Mouse (Mus musculus): ENCODE data around the gene Ugt1a7c. TPM values are rescaled to one million over a fixed set of nuclear protein-coding genes. Genes with fewer than 3 reads are reported as not detected.

Ugt1a7c gene
- polyA plus RNA-seq, 1 experiment from 2014 or later: 1.1 TPM

DNA sequence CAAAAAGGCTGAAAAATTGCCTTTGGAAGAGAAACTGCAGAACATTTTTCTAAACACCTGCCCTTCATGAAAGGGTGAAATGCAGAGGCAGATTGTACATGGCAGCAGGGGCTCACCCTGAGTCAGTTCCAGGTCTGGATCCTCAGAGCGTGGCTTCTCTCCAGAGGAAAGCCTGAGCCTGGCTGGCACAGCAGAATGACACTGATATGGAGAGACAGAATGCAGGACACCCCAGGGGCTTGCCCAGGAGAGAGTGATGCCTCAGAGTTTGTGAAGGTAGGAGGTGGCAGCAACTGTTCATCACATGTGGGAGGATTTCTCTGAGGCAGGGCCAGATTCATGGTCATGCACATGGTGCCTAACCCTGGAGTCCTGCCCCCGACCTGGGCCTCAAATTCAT, 105.1 kb downstream of the Ugt1a7c start:
- Histone ChIP-seq H3K27ac (ENCODE audit: low read length) (no peak overlapping the region), H3K9ac (ENCODE audit: low read length) (no peak overlapping the region), H3K4me2 (ENCODE audit: low read depth, low read length) (no peak overlapping the region), H3K27me3 (ENCODE audit: control insufficient read depth, insufficient read depth, low read length) (no peaks in the 10 kb centered on the region), H3K9me3 (replicated peaks; ENCODE audit: control insufficient read depth, low read length) (peaks cover 2% of the 10 kb centered on the region; the same call in 1 of the 2 replicates), H3K4me3 (ENCODE audit: low read length) (no peak overlapping the region), H3K4me1 (ENCODE audit: control insufficient read depth, insufficient read depth, low read length) (no peaks in the 10 kb centered on the region; the same call in 1 of the 2 replicates), H3K36me3 (ENCODE audit: control insufficient read depth, insufficient read depth) (no peaks in the 10 kb centered on the region)
- 55% methylated on average over 2 of the region's 2 CpGs for WGBS
- ATAC-seq (replicated peaks; ENCODE audit: extremely low read depth, insufficient read depth, low FRiP score): no peak

DNA sequence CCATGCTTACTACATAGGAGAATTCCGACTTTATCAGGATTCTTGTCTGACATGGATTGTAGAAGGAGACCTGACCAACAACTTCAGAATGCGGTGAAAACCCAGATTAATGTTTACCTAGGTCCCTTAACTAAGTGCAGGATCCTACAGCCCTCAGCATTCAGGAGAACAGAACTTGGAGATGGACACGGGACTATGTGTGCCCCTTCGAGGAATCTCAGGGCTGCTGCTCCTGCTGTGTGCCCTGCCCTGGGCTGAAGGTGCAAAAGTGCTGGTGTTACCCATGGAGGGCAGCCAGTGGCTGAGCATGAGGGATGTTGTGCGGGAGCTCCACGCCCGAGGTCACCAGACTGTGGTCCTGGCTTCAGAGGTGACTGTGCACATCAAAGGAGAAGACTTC, 105.6 kb downstream of the Ugt1a7c start, which contains the start of gene Ugt1a2:
Gene Ugt1a2 (plus strand): TSS at position 146 of the 400 bp plus-strand sequence.
- WGBS: 73% methylated on average over 7 of the region's 7 CpGs
- no peaks in the 10 kb centered on the region for H3K36me3 ChIP-seq (ENCODE audit: control insufficient read depth, insufficient read depth)
- H3K4me2 ChIP-seq (ENCODE audit: low read depth, low read length): no peak within 1 kb of the TSS
- ATAC-seq (replicated peaks; ENCODE audit: extremely low read depth, insufficient read depth, low FRiP score): no peak
- H3K4me1 ChIP-seq (ENCODE audit: control insufficient read depth, insufficient read depth, low read length): peaks cover 2% of the 10 kb centered on the region; the same call in 1 of the 2 replicates
- H3K27ac ChIP-seq (ENCODE audit: low read length): no peak within 1 kb of the TSS
- no peak within 1 kb of the TSS for H3K9ac ChIP-seq (ENCODE audit: low read length)
- no peaks in the 10 kb centered on the region for H3K27me3 ChIP-seq (ENCODE audit: control insufficient read depth, insufficient read depth, low read length)
- peaks cover 2% of the 10 kb centered on the region; the same call in 1 of the 2 replicates for H3K9me3 ChIP-seq (replicated peaks; ENCODE audit: control insufficient read depth, low read length)
- H3K4me3 ChIP-seq (ENCODE audit: low read length): no peak within 1 kb of the TSS

DNA sequence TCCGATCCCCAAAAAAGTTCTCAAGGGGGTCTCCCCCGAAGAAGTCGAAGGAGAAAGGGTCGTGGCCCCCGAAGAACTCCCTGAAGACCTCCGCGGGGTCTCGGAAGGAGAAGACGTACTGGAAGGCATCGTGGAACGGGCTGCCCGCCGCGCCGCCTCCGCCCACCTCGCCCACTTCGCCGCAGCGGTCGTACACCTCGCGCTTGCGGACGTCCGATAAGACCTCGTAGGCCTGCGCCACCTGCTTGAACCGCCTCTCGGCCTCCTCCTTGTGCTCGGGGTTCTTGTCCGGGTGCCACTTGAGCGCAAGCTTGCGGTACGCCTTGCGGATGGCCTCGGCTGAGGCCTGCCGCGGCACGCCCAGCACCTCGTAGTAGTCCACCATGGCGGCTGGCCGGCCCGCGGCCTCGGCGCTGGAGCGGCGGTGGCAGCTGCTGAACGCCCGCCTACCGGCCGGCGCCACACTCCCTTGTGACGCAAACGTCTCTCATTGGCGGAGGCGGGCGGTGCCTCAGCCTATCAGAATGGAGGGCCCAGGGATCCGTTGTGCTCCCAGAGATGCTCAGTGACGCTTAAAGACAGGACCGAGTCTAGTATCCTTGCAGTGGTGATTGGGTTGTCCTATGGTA, 110.5 kb downstream of the Ugt1a7c start, which contains the start of gene Dnajb3:
Gene Dnajb3 (minus strand): TSS at position 489 of the 629 bp plus-strand sequence.
- 4% methylated on average over 62 of the region's 62 CpGs for WGBS
- H3K27ac ChIP-seq (ENCODE audit: low read length): no peak within 1 kb of the TSS
- peak; percentile 99 for ATAC-seq (replicated peaks; ENCODE audit: extremely low read depth, insufficient read depth, low FRiP score)

DNA sequence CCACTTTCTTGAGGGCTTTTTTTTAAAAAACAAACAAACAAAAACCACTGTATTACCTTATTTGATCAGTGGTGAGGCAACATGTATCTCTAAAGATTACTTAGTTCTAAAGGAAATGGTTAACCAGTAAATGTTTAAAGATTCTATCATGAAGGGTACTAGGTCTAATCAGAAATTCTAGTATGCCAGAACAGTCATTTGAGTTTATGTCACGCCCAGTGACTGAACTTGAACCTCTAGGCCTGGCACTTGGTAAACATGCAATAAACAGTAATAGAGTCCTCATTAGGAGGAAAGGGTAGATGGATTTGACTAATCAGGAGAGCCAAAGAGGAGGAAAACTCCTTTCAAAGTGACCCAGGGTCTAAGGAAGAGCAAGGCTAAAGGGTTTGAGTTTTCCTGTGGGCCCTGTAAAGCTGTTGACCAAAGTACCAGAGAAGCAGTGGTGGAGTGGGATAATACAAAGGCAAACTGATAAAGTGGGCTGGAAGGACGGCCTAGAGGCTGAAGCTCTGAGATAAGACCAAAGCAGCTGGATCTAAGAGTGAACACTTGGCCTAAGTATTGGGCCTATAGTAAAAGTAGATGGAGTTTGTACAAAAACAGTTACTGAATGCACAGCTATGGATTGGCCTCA, 112.1 kb downstream of the Ugt1a7c start:
- Histone ChIP-seq H3K9me3 (replicated peaks; ENCODE audit: control insufficient read depth, low read length) (peaks cover 10% of the 10 kb centered on the region), H3K4me2 (ENCODE audit: low read depth, low read length) (no peak overlapping the region), H3K36me3 (ENCODE audit: control insufficient read depth, insufficient read depth) (no peaks in the 10 kb centered on the region), H3K27ac (ENCODE audit: low read length) (no peak overlapping the region), H3K27me3 (ENCODE audit: control insufficient read depth, insufficient read depth, low read length) (no peaks in the 10 kb centered on the region), H3K4me1 (ENCODE audit: control insufficient read depth, insufficient read depth, low read length) (peaks cover 2% of the 10 kb centered on the region; the same call in 1 of the 2 replicates), H3K4me3 (ENCODE audit: low read length) (no peak overlapping the region), H3K9ac (ENCODE audit: low read length) (no peak overlapping the region)
- ATAC-seq (replicated peaks; ENCODE audit: extremely low read depth, insufficient read depth, low FRiP score): no peak
- 50% methylated on average over 2 of the region's 2 CpGs for WGBS

More for the DNA sequence above, 110.5 kb downstream of the Ugt1a7c start, which contains the start of gene Dnajb3:
- Histone ChIP-seq H3K4me2 (ENCODE audit: low read depth, low read length) (peak within 1 kb of the TSS; percentile 78), H3K4me1 (ENCODE audit: control insufficient read depth, insufficient read depth, low read length) (peaks cover 2% of the 10 kb centered on the region; the same call in 1 of the 2 replicates), H3K9me3 (replicated peaks; ENCODE audit: control insufficient read depth, low read length) (peaks cover 2% of the 10 kb centered on the region; the same call in 1 of the 2 replicates), H3K27me3 (ENCODE audit: control insufficient read depth, insufficient read depth, low read length) (no peaks in the 10 kb centered on the region), H3K36me3 (ENCODE audit: control insufficient read depth, insufficient read depth) (no peaks in the 10 kb centered on the region), H3K9ac (ENCODE audit: low read length) (peak within 1 kb of the TSS; percentile 80), H3K4me3 (ENCODE audit: low read length) (peak within 1 kb of the TSS; percentile 57)

DNA sequence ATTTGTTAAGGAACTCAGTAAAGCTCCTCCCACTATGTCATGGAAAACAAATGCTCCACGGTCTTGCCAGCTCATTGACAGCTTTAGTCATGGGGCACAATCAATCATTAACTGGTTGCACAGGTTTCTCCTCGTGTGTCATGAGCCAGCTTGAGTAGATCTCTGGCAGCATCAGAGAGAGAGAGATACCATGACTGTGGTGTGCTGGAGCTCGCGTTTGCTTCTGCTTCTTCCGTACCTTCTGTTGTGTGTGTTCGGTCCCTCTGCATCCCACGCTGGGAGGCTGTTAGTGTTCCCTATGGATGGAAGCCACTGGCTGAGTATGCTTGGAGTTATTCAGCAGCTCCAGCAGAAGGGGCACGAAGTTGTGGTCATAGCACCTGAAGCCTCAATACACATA, 117.0 kb downstream of the Ugt1a7c start, which contains the start of gene Ugt1a1:
Gene Ugt1a1 (plus strand): TSS at position 148 of the 400 bp plus-strand sequence.
- ATAC-seq (replicated peaks; ENCODE audit: extremely low read depth, insufficient read depth, low FRiP score): no peak
- no peak within 1 kb of the TSS for H3K4me3 ChIP-seq (ENCODE audit: low read length)
- H3K9ac ChIP-seq (ENCODE audit: low read length): no peak within 1 kb of the TSS
- 61% methylated on average over 8 of the region's 8 CpGs for WGBS
- peaks cover 50% of the 10 kb centered on the region for H3K9me3 ChIP-seq (replicated peaks; ENCODE audit: control insufficient read depth, low read length)
- no peaks in the 10 kb centered on the region for H3K4me1 ChIP-seq (ENCODE audit: control insufficient read depth, insufficient read depth, low read length)
- H3K36me3 ChIP-seq (ENCODE audit: control insufficient read depth, insufficient read depth): no peaks in the 10 kb centered on the region
- H3K27ac ChIP-seq (ENCODE audit: low read length): no peak within 1 kb of the TSS
- H3K27me3 ChIP-seq (ENCODE audit: control insufficient read depth, insufficient read depth, low read length): no peaks in the 10 kb centered on the region
- H3K4me2 ChIP-seq (ENCODE audit: low read depth, low read length): no peak within 1 kb of the TSS

DNA sequence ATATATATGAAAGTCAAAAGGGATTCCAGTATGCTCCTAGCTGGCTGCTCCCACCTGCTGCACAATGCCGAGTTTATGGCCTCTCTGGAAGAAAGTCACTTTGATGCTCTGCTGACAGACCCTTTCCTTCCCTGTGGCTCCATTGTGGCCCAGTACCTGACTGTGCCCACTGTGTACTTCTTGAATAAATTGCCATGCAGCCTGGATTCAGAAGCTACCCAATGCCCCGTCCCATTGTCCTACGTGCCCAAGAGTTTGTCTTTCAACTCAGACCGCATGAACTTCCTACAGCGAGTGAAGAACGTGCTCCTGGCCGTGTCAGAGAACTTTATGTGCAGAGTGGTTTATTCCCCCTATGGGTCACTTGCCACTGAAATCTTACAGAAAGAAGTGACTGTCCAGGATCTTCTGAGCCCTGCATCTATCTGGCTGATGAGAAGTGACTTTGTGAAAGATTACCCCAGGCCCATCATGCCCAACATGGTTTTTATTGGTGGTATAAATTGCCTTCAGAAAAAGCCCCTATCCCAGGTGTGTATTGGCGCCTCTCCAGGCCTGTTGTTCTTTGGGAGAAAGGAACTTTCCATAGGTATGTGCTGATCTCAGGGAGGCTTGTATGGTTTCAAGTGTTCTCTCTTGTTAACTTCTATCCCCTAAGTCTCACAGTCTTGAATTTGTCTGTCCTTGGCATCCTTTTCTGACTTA, 117.6 kb downstream of the Ugt1a7c start:
- ATAC-seq (replicated peaks; ENCODE audit: extremely low read depth, insufficient read depth, low FRiP score): peak; percentile 5; the same call in 1 of the 2 replicates
- H3K36me3 ChIP-seq (ENCODE audit: control insufficient read depth, insufficient read depth): no peaks in the 10 kb centered on the region
- no peak overlapping the region for H3K9ac ChIP-seq (ENCODE audit: low read length)
- no peak overlapping the region for H3K27ac ChIP-seq (ENCODE audit: low read length)
- no peaks in the 10 kb centered on the region for H3K27me3 ChIP-seq (ENCODE audit: control insufficient read depth, insufficient read depth, low read length)
- H3K9me3 ChIP-seq (replicated peaks; ENCODE audit: control insufficient read depth, low read length): peaks cover 57% of the 10 kb centered on the region
- H3K4me1 ChIP-seq (ENCODE audit: control insufficient read depth, insufficient read depth, low read length): no peaks in the 10 kb centered on the region
- no peak overlapping the region for H3K4me2 ChIP-seq (ENCODE audit: low read depth, low read length)
- 55% methylated on average over 8 of the region's 8 CpGs for WGBS
- no peak overlapping the region for H3K4me3 ChIP-seq (ENCODE audit: low read length)

DNA sequence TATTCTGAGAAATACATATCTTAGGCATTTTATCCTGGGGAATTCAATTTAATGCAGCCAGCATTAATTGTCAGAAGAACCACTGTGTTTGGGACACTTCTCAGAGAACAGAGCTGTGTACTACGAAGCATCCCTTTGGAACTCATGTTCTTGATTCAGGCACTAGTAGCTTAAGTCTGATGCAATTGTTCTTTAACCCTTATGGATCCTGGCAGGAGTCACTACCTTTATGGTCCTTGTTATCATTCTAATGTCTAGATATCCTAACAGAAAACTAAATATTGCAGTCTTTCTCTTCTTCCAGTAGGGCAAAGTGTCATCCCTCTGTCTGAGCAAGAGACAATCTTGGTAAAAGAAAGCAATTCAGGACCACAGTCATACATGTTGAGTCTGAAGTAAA, 118.2 kb downstream of the Ugt1a7c start:
- WGBS: 68% methylated on average over 1 of the region's 1 CpGs

DNA sequence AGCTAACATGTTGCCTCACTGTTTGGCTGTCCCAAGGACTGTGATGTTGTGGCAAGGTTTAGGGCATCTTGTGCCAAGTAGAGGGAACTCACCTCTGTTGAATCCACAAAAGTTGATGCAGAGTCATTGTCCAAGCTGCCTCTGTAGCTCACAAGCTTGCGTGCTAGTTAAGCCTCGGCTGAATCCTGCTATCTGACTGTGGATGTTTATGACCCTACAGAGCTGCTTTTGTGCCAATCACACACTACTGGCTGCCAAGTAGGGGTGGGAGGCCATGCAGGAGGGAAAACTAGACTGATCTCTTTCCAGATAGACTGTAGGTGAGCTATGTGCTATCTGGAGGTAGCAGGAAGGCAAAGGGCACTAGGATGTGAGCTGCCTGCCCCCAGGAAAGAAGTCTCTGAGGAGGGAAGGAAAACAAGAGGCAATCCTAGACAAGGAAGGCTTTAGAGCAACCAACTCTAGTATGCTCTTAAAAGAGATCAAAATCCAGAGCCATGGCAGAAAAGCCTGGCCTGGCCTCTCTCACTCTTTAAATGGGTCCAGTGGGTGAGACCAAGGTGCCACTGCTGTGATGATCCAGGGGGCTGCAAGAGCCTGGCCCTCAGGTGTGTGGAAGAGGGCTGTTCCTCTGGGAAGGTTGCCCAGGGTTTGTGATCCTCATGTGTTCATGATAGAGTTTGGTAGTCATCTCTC, 119.1 kb downstream of the Ugt1a7c start:
- Histone ChIP-seq H3K9me3 (replicated peaks; ENCODE audit: control insufficient read depth, low read length) (peaks cover 59% of the 10 kb centered on the region), H3K36me3 (ENCODE audit: control insufficient read depth, insufficient read depth) (no peaks in the 10 kb centered on the region), H3K4me3 (ENCODE audit: low read length) (no peak overlapping the region), H3K27me3 (ENCODE audit: control insufficient read depth, insufficient read depth, low read length) (no peaks in the 10 kb centered on the region), H3K4me2 (ENCODE audit: low read depth, low read length) (no peak overlapping the region), H3K4me1 (ENCODE audit: control insufficient read depth, insufficient read depth, low read length) (no peaks in the 10 kb centered on the region), H3K9ac (ENCODE audit: low read length) (no peak overlapping the region), H3K27ac (ENCODE audit: low read length) (no peak overlapping the region)
- peak; percentile 6; the same call in 1 of the 2 replicates for ATAC-seq (replicated peaks; ENCODE audit: extremely low read depth, insufficient read depth, low FRiP score)
- 67% methylated on average over 2 of the region's 2 CpGs for WGBS

More for the DNA sequence above, 118.2 kb downstream of the Ugt1a7c start:
- ATAC-seq (replicated peaks; ENCODE audit: extremely low read depth, insufficient read depth, low FRiP score): no peak
- Histone ChIP-seq H3K9me3 (replicated peaks; ENCODE audit: control insufficient read depth, low read length) (peaks cover 59% of the 10 kb centered on the region), H3K9ac (ENCODE audit: low read length) (no peak overlapping the region), H3K4me2 (ENCODE audit: low read depth, low read length) (no peak overlapping the region), H3K27me3 (ENCODE audit: control insufficient read depth, insufficient read depth, low read length) (no peaks in the 10 kb centered on the region), H3K4me1 (ENCODE audit: control insufficient read depth, insufficient read depth, low read length) (no peaks in the 10 kb centered on the region), H3K4me3 (ENCODE audit: low read length) (no peak overlapping the region), H3K36me3 (ENCODE audit: control insufficient read depth, insufficient read depth) (no peaks in the 10 kb centered on the region), H3K27ac (ENCODE audit: low read length) (no peak overlapping the region)
